Mouse (Mus musculus) embryonic facial prominence, embryonic 14.5 days (tissue): ENCODE results near the gene Tac4. TPM values are rescaled to one million over a fixed set of nuclear protein-coding genes. Genes with fewer than 3 reads are reported as not detected.

Source experiments
- ATAC-seq: fragments of 200-750 bp; cut with Nextera tagmentation; 2 replicates; pipeline ENCODE4 v1.8.0; 2017; ENCODE audit warnings: low read depth, moderate number of reproducible peaks, moderate TSS enrichment
- DNase-seq: peaks from one replicate; pipeline ENCODE4 v3.0.0-alpha.2; 2015; ENCODE audit warnings: low spot score
- H3K27ac ChIP-seq: fragments of 300-500 bp; sonication (generic); replicated peaks from 2 replicates; pipeline ENCODE4 v1.5.1; 2014; ENCODE audit warnings: low read depth, mild to moderate bottlenecking, low read length, moderate library complexity
- H3K27me3 ChIP-seq: fragments of 300-500 bp; sonication (generic); replicated peaks from 2 replicates; pipeline ENCODE4 v1.6.1; 2014; ENCODE audit warnings: low read length; ENCODE audit not compliant: control insufficient read depth, insufficient read depth
- H3K36me3 ChIP-seq: fragments of 300-500 bp; sonication (generic); 2 replicates; pipeline ENCODE4 v1.6.1; 2014; ENCODE audit warnings: low read length, mixed read lengths; ENCODE audit not compliant: control insufficient read depth, insufficient read depth
- H3K4me1 ChIP-seq: fragments of 300-500 bp; sonication (generic); 2 replicates; pipeline ENCODE4 v1.6.1; 2014; ENCODE audit warnings: antibody characterized with exemption, low read length; ENCODE audit not compliant: control insufficient read depth, insufficient read depth
- H3K4me2 ChIP-seq: fragments of 300-500 bp; sonication (generic); 2 replicates; pipeline ENCODE4 v1.6.1; 2014; ENCODE audit warnings: low read depth, mild to moderate bottlenecking, low read length, moderate library complexity, mixed read lengths
- H3K4me3 ChIP-seq: fragments of 300-500 bp; sonication (generic); 2 replicates; pipeline ENCODE4 v1.5.1; 2014; ENCODE audit warnings: low read depth, mild to moderate bottlenecking, low read length
- H3K9ac ChIP-seq: fragments of 300-500 bp; sonication (generic); 2 replicates; pipeline ENCODE4 v1.6.1; 2014; ENCODE audit warnings: low read depth, mild to moderate bottlenecking, low read length, moderate library complexity, mixed read lengths
- H3K9me3 ChIP-seq: fragments of 300-500 bp; sonication (generic); 2 replicates; pipeline ENCODE4 v1.6.1; 2016; ENCODE audit warnings: low read length; ENCODE audit not compliant: control insufficient read depth
- WGBS: fragments of 180-500 bp; shearing (Covaris S2); extraction: QIAGEN DNeasy Blood & Tissue Kit; methylation state at CpG from one replicate; pipeline ENCODE4 v1.1.7; 2014; 5-methylcytosine and 5-hydroxymethylcytosine counted together
- polyA plus RNA-seq: library from polyadenylated mRNA; unstranded; fragments of >200 nt; fragmentation: Nextera tagmentation; extraction: Ambion mirVana; gene quantifications from 2 replicates; pipeline ENCODE4 v1.2.1, GENCODE M21; 2014

Tac4 gene
- polyA plus RNA-seq, 1 experiment from 2014 or later: not detected

DNA sequence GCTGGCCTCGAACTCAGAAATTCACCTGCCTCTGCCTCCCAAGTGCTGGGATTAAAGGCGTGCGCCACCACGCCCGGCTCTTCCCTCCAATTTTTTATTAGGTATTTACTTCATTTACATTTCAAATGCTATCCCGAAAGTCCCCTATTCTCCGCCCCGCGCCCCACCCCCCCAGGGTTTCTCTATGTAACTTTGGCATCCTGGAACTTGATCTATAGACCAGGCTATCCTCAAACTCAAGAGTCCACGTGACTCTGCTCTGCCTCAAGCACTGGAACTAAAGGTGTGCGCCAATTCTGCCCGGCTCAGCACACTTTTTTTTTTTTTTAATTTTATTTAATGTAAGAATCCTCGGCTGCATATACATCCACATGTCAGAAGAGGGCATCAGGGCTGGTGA is 34.4 kb downstream of the Tac4 start:
- peaks cover 86% of the 10 kb centered on the region for H3K36me3 ChIP-seq
- WGBS: 94% methylated on average over 13 of the region's 13 CpGs

GRCm38 (mm10) chr11:95298146-95298545 is 36.8 kb downstream of the Tac4 start:
- H3K27ac ChIP-seq: no peak overlapping the region
- DNase-seq (peak; percentile 20), ATAC-seq (no peak)
- H3K27me3 ChIP-seq: no peaks in the 10 kb centered on the region
- no peaks in the 10 kb centered on the region for H3K9me3 ChIP-seq
- peaks cover 85% of the 10 kb centered on the region for H3K36me3 ChIP-seq
- no peak overlapping the region for H3K9ac ChIP-seq
- H3K4me1 ChIP-seq: no peaks in the 10 kb centered on the region
- 14% methylated on average over 2 of the region's 2 CpGs for WGBS
- H3K4me3 ChIP-seq: no peak overlapping the region
- no peak overlapping the region for H3K4me2 ChIP-seq

More for the DNA sequence above, 34.4 kb downstream of the Tac4 start:
- H3K4me1 ChIP-seq: no peaks in the 10 kb centered on the region
- H3K9ac ChIP-seq: no peak overlapping the region
- ATAC-seq (no peak), DNase-seq (no peak)
- H3K4me2 ChIP-seq: no peak overlapping the region
- no peak overlapping the region for H3K27ac ChIP-seq
- H3K27me3 ChIP-seq: no peaks in the 10 kb centered on the region
- no peak overlapping the region for H3K4me3 ChIP-seq
- H3K9me3 ChIP-seq: no peaks in the 10 kb centered on the region

DNA sequence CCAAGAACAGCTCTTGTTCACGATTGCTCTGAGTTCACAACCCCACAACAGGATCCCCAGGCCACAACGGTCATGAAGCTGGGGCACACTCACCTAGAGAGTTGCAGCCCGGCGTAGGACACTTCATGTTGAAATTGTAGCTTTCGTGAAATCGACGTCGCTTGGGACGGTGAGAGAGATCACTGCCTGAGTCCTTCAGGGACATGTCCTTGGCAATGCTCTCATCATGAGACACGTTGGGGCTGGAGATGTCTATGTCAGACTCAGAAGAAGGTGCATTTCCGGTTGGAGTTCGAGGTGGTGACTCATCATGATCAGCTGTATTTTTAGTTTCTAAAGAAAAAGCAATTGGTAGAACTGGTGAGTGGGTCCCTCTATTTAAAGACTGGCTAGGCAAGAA is 38.6 kb downstream of the Tac4 start:
- no peak for DNase-seq
- Histone ChIP-seq H3K4me3 (no peak overlapping the region), H3K4me2 (no peak overlapping the region), H3K9me3 (no peaks in the 10 kb centered on the region), H3K36me3 (peaks cover 84% of the 10 kb centered on the region), H3K4me1 (no peaks in the 10 kb centered on the region), H3K9ac (no peak overlapping the region), H3K27me3 (no peaks in the 10 kb centered on the region), H3K27ac (no peak overlapping the region)
- 92% methylated on average over 12 of the region's 12 CpGs for WGBS
- ATAC-seq: no peak

GRCm38 (mm10) chr11:95301772-95302171 is 40.4 kb downstream of the Tac4 start:
- Histone ChIP-seq H3K4me3 (no peak overlapping the region), H3K9me3 (no peaks in the 10 kb centered on the region), H3K27me3 (no peaks in the 10 kb centered on the region), H3K36me3 (peaks cover 89% of the 10 kb centered on the region), H3K27ac (no peak overlapping the region), H3K9ac (no peak overlapping the region), H3K4me2 (no peak overlapping the region), H3K4me1 (no peaks in the 10 kb centered on the region)
- 98% methylated on average over 3 of the region's 3 CpGs for WGBS
- ATAC-seq: no peak
- DNase-seq: no peak

DNA sequence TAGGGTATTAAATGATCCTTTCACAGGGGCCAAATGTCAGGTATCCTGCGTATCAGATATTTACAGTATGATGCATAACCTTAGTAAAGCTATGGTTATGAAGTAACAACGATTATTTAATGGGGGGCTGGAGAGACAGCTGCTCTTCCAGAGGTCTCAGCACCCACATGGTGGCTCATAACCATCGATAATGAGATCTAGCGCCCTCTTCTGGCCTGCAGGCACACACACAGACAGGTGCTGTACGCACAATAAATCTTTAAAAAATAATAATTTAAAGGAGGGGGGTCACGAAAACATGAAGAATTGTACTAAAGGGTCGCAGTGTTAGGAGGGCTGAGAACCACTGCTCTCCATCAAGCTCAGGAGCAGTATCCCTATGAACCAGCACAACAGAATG is 44.3 kb downstream of the Tac4 start:
- no peak overlapping the region for H3K4me3 ChIP-seq
- no peak for ATAC-seq
- H3K27ac ChIP-seq: no peak overlapping the region
- no peak overlapping the region for H3K9ac ChIP-seq
- no peak for DNase-seq
- no peaks in the 10 kb centered on the region for H3K9me3 ChIP-seq
- peaks cover 8% of the 10 kb centered on the region for H3K4me1 ChIP-seq
- H3K4me2 ChIP-seq: no peak overlapping the region
- 91% methylated on average over 7 of the region's 7 CpGs for WGBS
- no peaks in the 10 kb centered on the region for H3K27me3 ChIP-seq
- peaks cover 56% of the 10 kb centered on the region for H3K36me3 ChIP-seq

DNA sequence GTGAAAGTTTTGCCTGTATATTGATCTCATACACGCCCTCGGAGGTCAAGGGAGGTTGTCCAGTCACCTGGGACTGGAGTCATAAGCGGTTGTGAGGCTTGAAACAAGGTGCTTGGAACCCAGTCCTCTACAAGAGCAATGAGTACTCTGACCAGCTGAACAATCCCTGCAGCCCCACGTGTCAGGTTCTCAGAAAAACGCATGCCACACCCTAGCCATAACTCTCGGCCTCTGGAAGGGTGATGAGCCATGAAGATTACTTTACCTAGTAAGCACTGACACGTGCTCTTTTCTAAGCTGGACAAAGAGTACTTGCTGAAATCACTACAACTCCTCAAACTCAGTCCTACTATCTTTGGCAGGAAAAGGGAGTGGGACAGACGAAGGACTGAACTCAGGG is 46.2 kb downstream of the Tac4 start:
- Histone ChIP-seq H3K4me2 (no peak overlapping the region), H3K9me3 (no peaks in the 10 kb centered on the region), H3K4me3 (no peak overlapping the region), H3K27me3 (no peaks in the 10 kb centered on the region), H3K4me1 (peaks cover 18% of the 10 kb centered on the region), H3K9ac (no peak overlapping the region), H3K27ac (no peak overlapping the region), H3K36me3 (peaks cover 37% of the 10 kb centered on the region)
- DNase-seq (no peak), ATAC-seq (no peak)
- WGBS: 81% methylated on average over 8 of the region's 8 CpGs

GRCm38 (mm10) chr11:95309510-95310006 is 48.2 kb downstream of the Tac4 start:
- Histone ChIP-seq H3K4me3 (peak overlapping the region; percentile 80), H3K27ac (peak overlapping the region; percentile 97), H3K4me1 (peaks cover 18% of the 10 kb centered on the region), H3K9me3 (no peaks in the 10 kb centered on the region), H3K9ac (peak overlapping the region; percentile 96), H3K36me3 (peaks cover 18% of the 10 kb centered on the region), H3K27me3 (no peaks in the 10 kb centered on the region), H3K4me2 (peak overlapping the region; percentile 86)
- peak; percentile 96 for ATAC-seq
- peak; percentile 99 for DNase-seq
- WGBS: 0% methylated on average over 37 of the region's 37 CpGs

GRCm38 (mm10) chr11:95310007-95310647 is 48.8 kb downstream of the Tac4 start, which contains the start of gene Kat7:
Gene Kat7, minus strand, starts transcription at chr11:95310246.
- H3K4me2 ChIP-seq: peak within 1 kb of the TSS; percentile 86
- H3K27ac ChIP-seq: peak within 1 kb of the TSS; percentile 97
- ATAC-seq (peak; percentile 94), DNase-seq (peak; percentile 100)
- peak within 1 kb of the TSS; percentile 96 for H3K9ac ChIP-seq
- no peaks in the 10 kb centered on the region for H3K9me3 ChIP-seq
- under 1% methylated on average over 40 of the region's 42 CpGs for WGBS
- H3K4me1 ChIP-seq: peaks cover 18% of the 10 kb centered on the region
- H3K4me3 ChIP-seq: peak within 1 kb of the TSS; percentile 80
- H3K36me3 ChIP-seq: peaks cover 13% of the 10 kb centered on the region
- H3K27me3 ChIP-seq: no peaks in the 10 kb centered on the region
